8 mouse cellular contexts compared by ENCODE assay signal in the genomic region with DNA sequence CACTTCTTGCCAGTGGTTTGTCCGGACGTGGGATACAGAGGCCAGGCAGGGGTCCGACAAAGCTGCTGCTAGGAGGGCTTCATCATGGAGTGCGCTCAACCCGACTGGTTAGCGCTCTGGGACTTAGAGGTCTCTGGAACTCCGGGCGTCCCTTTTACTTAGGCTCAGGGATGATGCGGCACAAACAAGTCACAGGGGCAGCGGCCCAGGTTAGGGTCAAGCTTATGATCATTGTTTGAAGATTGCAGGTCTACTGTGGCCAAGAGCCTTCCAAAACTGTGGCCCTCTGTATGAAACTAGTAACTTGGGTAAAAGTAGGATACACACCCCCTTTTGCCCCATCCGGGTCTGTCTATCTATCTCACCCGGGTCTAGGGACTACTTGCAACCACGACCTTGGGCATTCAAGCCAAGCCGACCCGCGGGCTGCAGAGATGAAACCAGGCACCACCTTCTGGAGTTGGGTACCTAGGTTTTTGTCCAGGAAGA. TPM values are rescaled to one million over a fixed set of nuclear protein-coding genes. Genes with fewer than 3 reads are reported as not detected.
DNase-seq lines count a peak whose midpoint lies in the region; ATAC-seq and TF ChIP-seq lines count a peak whose summit lies in the region.

No protein-coding gene starts in this region.

- 5% methylated on average over 16 of the region's 16 CpGs for WGBS in hindbrain, embryonic 11.5 days
- 5% methylated on average over 16 of the region's 16 CpGs for WGBS in midbrain, embryonic 11.5 days

- ATAC-seq in hindbrain, embryonic 11.5 days (ENCODE audit: low FRiP score), result peak; percentile 13; the same call in 1 of the 2 replicates
- no peak for ATAC-seq in midbrain, embryonic 11.5 days (ENCODE audit: low FRiP score)

- peak overlapping the region; percentile 52 for H3K9ac ChIP-seq in hindbrain, embryonic 11.5 days (ENCODE audit: low read depth, low read length)
- peak overlapping the region; percentile 27 for H3K9ac ChIP-seq in midbrain, embryonic 11.5 days (ENCODE audit: low read length)

- no peak for DNase-seq in layer of hippocampus, adult 2 months (ENCODE audit: low spot score in 2 of 2)
- no peak for DNase-seq in layer of hippocampus, postnatal 10 days (ENCODE audit: low spot score in 2 of 2)
- peak; percentile 22 for DNase-seq in embryo, embryonic 11 days
- peak; percentile 30 for DNase-seq in hindbrain, embryonic 11.5 days (ENCODE audit: low spot score)
- DNase-seq in midbrain, embryonic 11.5 days (ENCODE audit: low spot score, missing footprints), result no peak
- DNase-seq in MN1 (ENCODE audit: low spot score), result no peak
- DNase-seq in gastrocnemius, adult 8-10 months (ENCODE audit: low spot score in 2 of 2), result no peak
- no peak for DNase-seq in yolk sac, embryonic 10.5 days (ENCODE audit: low spot score)

- peak overlapping the region; percentile 67 for H3K4me3 ChIP-seq in layer of hippocampus, adult 2 months
- H3K4me3 ChIP-seq in hindbrain, embryonic 11.5 days (ENCODE audit: low read depth, low read length), result peak overlapping the region; percentile 51
- peak overlapping the region; percentile 44 for H3K4me3 ChIP-seq in midbrain, embryonic 11.5 days (ENCODE audit: low read depth, low read length)

- no peaks in the 10 kb centered on the region for H3K9me3 ChIP-seq in hindbrain, embryonic 11.5 days (ENCODE audit: control insufficient read depth, low read length)
- no peaks in the 10 kb centered on the region for H3K9me3 ChIP-seq in midbrain, embryonic 11.5 days (ENCODE audit: control insufficient read depth, low read length)

- peak overlapping the region; percentile 76 for H3K27ac ChIP-seq in layer of hippocampus, adult 2 months
- no peak overlapping the region for H3K27ac ChIP-seq in hindbrain, embryonic 11.5 days (ENCODE audit: low read depth, low read length)
- H3K27ac ChIP-seq in midbrain, embryonic 11.5 days (ENCODE audit: low read depth, low read length), result no peak overlapping the region

- H3K27me3 ChIP-seq in hindbrain, embryonic 11.5 days (ENCODE audit: control insufficient read depth, insufficient read depth, low read length), result peaks cover 13% of the 10 kb centered on the region; the same call in 1 of the 2 replicates
- H3K27me3 ChIP-seq in midbrain, embryonic 11.5 days (ENCODE audit: control insufficient read depth, insufficient read depth, low read length), result peaks cover 10% of the 10 kb centered on the region; the same call in 1 of the 2 replicates

- no peaks in the 10 kb centered on the region for H3K36me3 ChIP-seq in hindbrain, embryonic 11.5 days (ENCODE audit: control insufficient read depth, insufficient read depth, low read length)
- no peaks in the 10 kb centered on the region for H3K36me3 ChIP-seq in midbrain, embryonic 11.5 days (ENCODE audit: control insufficient read depth, insufficient read depth, low read length)

- no peaks in the 10 kb centered on the region; the same call in none of the 2 replicates for H3K4me1 ChIP-seq in hindbrain, embryonic 11.5 days (replicated peaks; ENCODE audit: control insufficient read depth, insufficient read depth, low read length)
- peaks cover 12% of the 10 kb centered on the region for H3K4me1 ChIP-seq in midbrain, embryonic 11.5 days (ENCODE audit: control insufficient read depth, insufficient read depth, low read length)

- peak overlapping the region; percentile 95 for H3K4me2 ChIP-seq in hindbrain, embryonic 11.5 days (replicated peaks; ENCODE audit: low read depth, low read length)
- peak overlapping the region; percentile 93 for H3K4me2 ChIP-seq in midbrain, embryonic 11.5 days

- TF ChIP-seq CTCF in layer of hippocampus, adult 2 months (conservative IDR thresholded peaks at IDR 0.05), result no peak

RNA-seq across cellular contexts. Expression of a gene that starts 0.9 kb away (rescaled TPM):
- 10 to 100 TPM; 44.7 to 48.6 TPM for total RNA-seq in layer of hippocampus, adult 2 months (2021)
- 10 to 100 TPM; 29.4 to 30.4 TPM for total RNA-seq in layer of hippocampus, postnatal 10 days (2021)
- polyA plus RNA-seq in hindbrain, embryonic 11.5 days (2014; fragmentation: Nextera tagmentation; extraction: Ambion mirVana), result 11.4 and 11.8 TPM in 2 replicates
- polyA plus RNA-seq in midbrain, embryonic 11.5 days (2014; fragmentation: Nextera tagmentation; extraction: Ambion mirVana), result 17.5 and 17.6 TPM in 2 replicates
- 10 to 100 TPM; 18.4 to 26.4 (median 23.3) TPM for total RNA-seq in gastrocnemius, adult 8-10 months (2022)

Comparison
In these comparisons a context has a peak if more than half of its experiments do, and no peak if none do; other contexts are left out.
1. DNase-seq: peak in embryo, embryonic 11 days (single experiment) and hindbrain, embryonic 11.5 days (single experiment); none in layer of hippocampus, adult 2 months (0 of 2), layer of hippocampus, postnatal 10 days (0 of 2), midbrain, embryonic 11.5 days (single experiment), MN1 (single experiment), gastrocnemius, adult 8-10 months (0 of 2) and yolk sac, embryonic 10.5 days (single experiment).
2. Peak in every context shown above with its lines, with median percentiles within 50 percentile points of each other: H3K4me3 ChIP-seq.